Mouse (Mus musculus): ENCODE data around the gene Pik3r5.

DNA sequence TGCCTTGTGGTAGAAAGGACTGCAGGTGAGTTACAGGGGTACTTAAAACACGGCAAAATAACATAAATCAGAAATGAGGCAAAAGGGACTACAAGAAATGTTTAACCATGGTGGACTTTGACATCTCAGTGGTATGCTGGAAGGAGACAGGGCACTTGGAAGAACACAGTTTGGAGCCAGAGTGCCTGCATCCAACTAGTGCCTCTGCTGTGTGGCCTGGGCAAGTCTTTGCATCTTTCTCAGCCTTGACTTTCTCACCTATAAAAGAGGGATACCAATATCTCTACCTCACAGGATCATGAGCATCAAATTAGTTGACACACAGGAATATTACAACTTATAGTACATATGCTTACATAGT is 43.3 kb upstream of the Pik3r5 start:
- no peak for TF ChIP-seq EP300 (IDR thresholded peaks at IDR 0.05; ENCODE audit: low read depth)
- no peak for TF ChIP-seq CTCF (IDR thresholded peaks at IDR 0.05; ENCODE audit: low read depth)

All from liver, postnatal 0 days (tissue).